Mouse (Mus musculus): ENCODE results near the gene Papln. TPM values are rescaled to one million over a fixed set of nuclear protein-coding genes. Genes with fewer than 3 reads are reported as not detected.

The Papln gene
- polyA plus RNA-seq, 1 experiment from 2014 or later, result 3.7 TPM

- no peaks in the 10 kb centered on the region for H3K9me3 ChIP-seq (replicated peaks; ENCODE audit: low read length)
- peak overlapping the region; percentile 64 for H3K27ac ChIP-seq
- DNase-seq (ENCODE audit: low spot score) (peak; percentile 36), ATAC-seq (replicated peaks; ENCODE audit: low FRiP score, low read depth) (peak; percentile 22; the same call in 1 of the 2 replicates)
- no peaks in the 10 kb centered on the region for H3K36me3 ChIP-seq (ENCODE audit: insufficient read depth, low read length)
- H3K4me3 ChIP-seq (replicated peaks; ENCODE audit: low read depth, low read length), result peak overlapping the region; percentile 24
- no peaks in the 10 kb centered on the region for H3K27me3 ChIP-seq (ENCODE audit: insufficient read depth, low read length)
- peak overlapping the region; percentile 66 for H3K4me2 ChIP-seq (ENCODE audit: low read length)
- WGBS, result 4% methylated on average over 14 of the region's 14 CpGs
- TF ChIP-seq CTCF (IDR thresholded peaks at IDR 0.05; ENCODE audit: low read depth), result no peak
- peak overlapping the region; percentile 50 for H3K9ac ChIP-seq (ENCODE audit: low read depth, low read length)
- peaks cover 28% of the 10 kb centered on the region for H3K4me1 ChIP-seq (replicated peaks; ENCODE audit: insufficient read depth, low read length)
Observed at GRCm38 (mm10) chr12:83764044-83764365, 571 bp downstream of the Papln start.

GRCm38 (mm10) chr12:83764519-83764918 lies 1.1 kb downstream of the Papln start:
- Histone ChIP-seq H3K9me3 (replicated peaks; ENCODE audit: low read length) (no peaks in the 10 kb centered on the region), H3K4me1 (replicated peaks; ENCODE audit: insufficient read depth, low read length) (peaks cover 32% of the 10 kb centered on the region), H3K9ac (ENCODE audit: low read depth, low read length) (no peak overlapping the region), H3K27ac (no peak overlapping the region), H3K4me3 (replicated peaks; ENCODE audit: low read depth, low read length) (no peak overlapping the region), H3K27me3 (ENCODE audit: insufficient read depth, low read length) (no peaks in the 10 kb centered on the region), H3K36me3 (ENCODE audit: insufficient read depth, low read length) (no peaks in the 10 kb centered on the region), H3K4me2 (ENCODE audit: low read length) (peak overlapping the region; percentile 66; the same call in 1 of the 2 replicates)
- DNase-seq (ENCODE audit: low spot score) (no peak), ATAC-seq (replicated peaks; ENCODE audit: low FRiP score, low read depth) (no peak)
- no peak for TF ChIP-seq CTCF (IDR thresholded peaks at IDR 0.05; ENCODE audit: low read depth)
- 71% methylated on average over 10 of the region's 10 CpGs for WGBS

GRCm38 (mm10) chr12:83765965-83766603 lies 2.6 kb downstream of the Papln start:
- H3K4me1 ChIP-seq (replicated peaks; ENCODE audit: insufficient read depth, low read length), result peaks cover 43% of the 10 kb centered on the region
- H3K9ac ChIP-seq (ENCODE audit: low read depth, low read length), result no peak overlapping the region
- H3K27me3 ChIP-seq (ENCODE audit: insufficient read depth, low read length), result no peaks in the 10 kb centered on the region
- H3K4me3 ChIP-seq (replicated peaks; ENCODE audit: low read depth, low read length), result no peak overlapping the region
- no peak for DNase-seq (ENCODE audit: low spot score)
- WGBS, result 84% methylated on average over 13 of the region's 13 CpGs
- no peaks in the 10 kb centered on the region for H3K9me3 ChIP-seq (replicated peaks; ENCODE audit: low read length)
- no peak overlapping the region for H3K27ac ChIP-seq
- no peak for ATAC-seq (replicated peaks; ENCODE audit: low FRiP score, low read depth)
- no peak for TF ChIP-seq CTCF (IDR thresholded peaks at IDR 0.05; ENCODE audit: low read depth)
- no peaks in the 10 kb centered on the region for H3K36me3 ChIP-seq (ENCODE audit: insufficient read depth, low read length)
- H3K4me2 ChIP-seq (ENCODE audit: low read length), result no peak overlapping the region

- peaks cover 41% of the 10 kb centered on the region for H3K4me1 ChIP-seq (replicated peaks; ENCODE audit: insufficient read depth, low read length)
- DNase-seq (ENCODE audit: low spot score) (no peak), ATAC-seq (replicated peaks; ENCODE audit: low FRiP score, low read depth) (peak; percentile 9; the same call in 1 of the 2 replicates)
Observed at GRCm38 (mm10) chr12:83767833-83768232, 4.4 kb downstream of the Papln start.

DNA sequence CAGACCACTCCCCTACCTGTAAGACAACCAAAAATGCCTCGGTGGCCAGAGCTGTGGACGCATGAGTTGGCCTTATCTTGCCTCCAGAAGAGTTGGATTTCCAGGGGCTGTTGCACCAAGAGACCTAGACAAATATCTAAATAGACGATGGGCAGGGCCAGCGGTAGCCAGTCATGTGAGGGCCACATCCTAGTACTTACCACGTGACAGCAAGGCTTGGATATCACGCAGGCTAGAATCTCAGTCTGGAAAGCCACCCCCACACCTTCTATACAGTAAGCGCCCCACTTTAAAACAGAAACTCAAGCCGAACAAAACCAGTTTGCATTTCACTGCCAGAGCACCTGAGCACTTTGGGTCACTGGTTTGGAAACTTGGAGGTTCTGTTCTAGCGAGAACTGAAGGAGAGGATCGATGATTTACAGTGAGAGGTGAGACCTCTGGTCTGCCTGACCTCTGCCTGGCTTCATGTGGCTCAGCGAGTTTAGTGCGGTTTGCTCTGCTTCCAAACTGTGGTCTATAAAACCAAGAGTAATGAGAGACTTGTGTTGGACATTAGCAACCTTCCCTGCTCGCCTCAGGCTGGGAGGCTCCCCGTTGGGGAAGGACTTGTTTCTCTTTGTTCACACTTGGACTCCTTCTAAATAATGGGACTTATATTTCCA lies 4.9 kb downstream of the Papln start:
- no peak for TF ChIP-seq CTCF (IDR thresholded peaks at IDR 0.05; ENCODE audit: low read depth)
- Histone ChIP-seq H3K4me3 (replicated peaks; ENCODE audit: low read depth, low read length) (no peak overlapping the region), H3K27ac (peak overlapping the region; percentile 85), H3K4me1 (replicated peaks; ENCODE audit: insufficient read depth, low read length) (peaks cover 38% of the 10 kb centered on the region), H3K36me3 (ENCODE audit: insufficient read depth, low read length) (no peaks in the 10 kb centered on the region), H3K4me2 (ENCODE audit: low read length) (0 out of 2 replicates have a peak overlapping the region, but pooled peaks have one; percentile 4), H3K9me3 (replicated peaks; ENCODE audit: low read length) (no peaks in the 10 kb centered on the region), H3K9ac (ENCODE audit: low read depth, low read length) (0 out of 2 replicates have a peak overlapping the region, but pooled peaks have one; percentile 35), H3K27me3 (ENCODE audit: insufficient read depth, low read length) (no peaks in the 10 kb centered on the region)
- 27% methylated on average over 14 of the region's 14 CpGs for WGBS
- DNase-seq (ENCODE audit: low spot score), result peak; percentile 81
- ATAC-seq (replicated peaks; ENCODE audit: low FRiP score, low read depth), result peak; percentile 63

More at GRCm38 (mm10) chr12:83767833-83768232, 4.4 kb downstream of the Papln start:
- TF ChIP-seq CTCF (IDR thresholded peaks at IDR 0.05; ENCODE audit: low read depth), result no peak
- 0 out of 2 replicates have a peak overlapping the region, but pooled peaks have one; percentile 4 for H3K4me2 ChIP-seq (ENCODE audit: low read length)
- H3K27me3 ChIP-seq (ENCODE audit: insufficient read depth, low read length), result no peaks in the 10 kb centered on the region
- H3K9me3 ChIP-seq (replicated peaks; ENCODE audit: low read length), result no peaks in the 10 kb centered on the region
- 58% methylated on average over 9 of the region's 9 CpGs for WGBS
- H3K36me3 ChIP-seq (ENCODE audit: insufficient read depth, low read length), result no peaks in the 10 kb centered on the region
- H3K27ac ChIP-seq, result peak overlapping the region; percentile 85
- no peak overlapping the region for H3K4me3 ChIP-seq (replicated peaks; ENCODE audit: low read depth, low read length)
- H3K9ac ChIP-seq (ENCODE audit: low read depth, low read length), result 0 out of 2 replicates have a peak overlapping the region, but pooled peaks have one; percentile 35

- peak; percentile 93 for DNase-seq (ENCODE audit: low spot score)
- H3K9ac ChIP-seq (ENCODE audit: low read depth, low read length), result no peak overlapping the region
- H3K36me3 ChIP-seq (ENCODE audit: insufficient read depth, low read length), result no peaks in the 10 kb centered on the region
- no peaks in the 10 kb centered on the region for H3K9me3 ChIP-seq (replicated peaks; ENCODE audit: low read length)
- peak overlapping the region; percentile 85 for H3K27ac ChIP-seq
- H3K4me2 ChIP-seq (ENCODE audit: low read length), result peak overlapping the region; percentile 55
- ATAC-seq (replicated peaks; ENCODE audit: low FRiP score, low read depth), result peak; percentile 73
- H3K4me1 ChIP-seq (replicated peaks; ENCODE audit: insufficient read depth, low read length), result peaks cover 27% of the 10 kb centered on the region
- no peaks in the 10 kb centered on the region for H3K27me3 ChIP-seq (ENCODE audit: insufficient read depth, low read length)
- H3K4me3 ChIP-seq (replicated peaks; ENCODE audit: low read depth, low read length), result 0 out of 2 replicates have a peak overlapping the region, but pooled peaks have one; percentile 0
- peak; percentile 91 for TF ChIP-seq CTCF (IDR thresholded peaks at IDR 0.05; ENCODE audit: low read depth)
- 5% methylated on average over 25 of the region's 25 CpGs for WGBS
Observed at GRCm38 (mm10) chr12:83770418-83771256, 7.2 kb downstream of the Papln start.
